Comparison of ENCODE assay signal across 8 mouse cellular contexts in the genomic region with DNA sequence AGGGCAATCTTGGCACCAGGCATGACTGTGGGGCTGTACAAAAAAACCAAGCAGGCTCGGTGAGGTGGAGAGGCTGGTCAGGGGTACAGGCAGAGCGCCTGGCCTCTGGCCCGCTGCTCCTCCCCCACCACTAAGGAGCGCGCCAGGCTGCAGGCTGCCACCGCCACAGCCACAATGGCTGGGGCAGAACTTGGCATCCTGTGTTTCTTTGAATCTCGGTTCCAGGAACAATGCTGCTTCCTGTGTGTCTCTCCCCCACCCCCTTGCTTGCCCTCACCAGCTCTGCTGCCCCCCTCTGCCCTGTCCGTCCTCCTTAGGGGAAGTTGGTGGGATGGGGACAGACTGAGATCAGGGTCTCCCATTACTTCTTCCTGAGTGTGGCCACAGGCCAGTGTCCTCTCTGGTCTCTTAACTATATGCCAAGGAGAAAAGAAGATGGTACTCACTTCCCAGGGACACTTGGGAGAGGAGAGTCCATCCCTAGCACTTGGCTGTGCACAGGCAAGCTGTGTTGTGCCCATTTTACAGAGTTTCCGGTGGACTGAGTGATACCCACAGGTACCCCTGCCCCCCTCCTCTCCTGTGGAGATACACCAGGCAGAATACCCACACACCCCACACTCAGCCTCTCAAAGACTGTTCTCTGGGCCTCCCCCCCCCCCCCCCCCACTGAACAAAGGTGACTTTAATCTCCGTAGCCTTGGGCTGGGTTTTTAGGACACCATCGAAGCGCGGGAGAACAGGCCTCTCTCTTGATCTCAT. TPM values are rescaled to one million over a fixed set of nuclear protein-coding genes. Genes with fewer than 3 reads are reported as not detected.
DNase-seq lines count a peak whose midpoint lies in the region.

No protein-coding gene starts in this region.

- DNase-seq in layer of hippocampus, adult 11-12 months (ENCODE audit: low spot score), result peak; percentile 58
- DNase-seq in layer of hippocampus, adult 9-10 months (ENCODE audit: low spot score), result no peak
- DNase-seq in adrenal gland, postnatal 25 days, result peak; percentile 47
- DNase-seq in heart, adult 9 months (ENCODE audit: low spot score in 2 of 2), result peak; percentile 39 to 49
- peak; percentile 72 for DNase-seq in kidney, postnatal 10 days
- DNase-seq in lung, postnatal 10 days, result peak; percentile 85
- DNase-seq in spleen, postnatal 36 days (ENCODE audit: low spot score in 2 of 2), result peak; percentile 64 to 67
- DNase-seq in cerebellum, adult 9-11 months, result no peak

RNA-seq across cellular contexts. Expression of a gene that starts 2.6 kb away (rescaled TPM):
- total RNA-seq in adrenal gland, postnatal 25 days (2021), result 9.6 and 16.8 TPM in 2 replicates

RNA-seq across cellular contexts. Expression of a gene that starts 39.1 kb away (rescaled TPM):
- 121 and 195 TPM in 2 replicates for total RNA-seq in adrenal gland, postnatal 25 days (2021)

RNA-seq across cellular contexts. Expression of a gene that starts 44.8 kb away (rescaled TPM):
- total RNA-seq in adrenal gland, postnatal 25 days (2021), result not detected in 2 replicates

Comparison
In these comparisons a context has a peak if more than half of its experiments do, and no peak if none do; other contexts are left out.
1. DNase-seq: peak in layer of hippocampus, adult 11-12 months (single experiment), adrenal gland, postnatal 25 days (single experiment), heart, adult 9 months (2 of 2), kidney, postnatal 10 days (single experiment), lung, postnatal 10 days (single experiment) and spleen, postnatal 36 days (2 of 2); none in layer of hippocampus, adult 9-10 months (single experiment) and cerebellum, adult 9-11 months (single experiment).